In the genomic region with DNA sequence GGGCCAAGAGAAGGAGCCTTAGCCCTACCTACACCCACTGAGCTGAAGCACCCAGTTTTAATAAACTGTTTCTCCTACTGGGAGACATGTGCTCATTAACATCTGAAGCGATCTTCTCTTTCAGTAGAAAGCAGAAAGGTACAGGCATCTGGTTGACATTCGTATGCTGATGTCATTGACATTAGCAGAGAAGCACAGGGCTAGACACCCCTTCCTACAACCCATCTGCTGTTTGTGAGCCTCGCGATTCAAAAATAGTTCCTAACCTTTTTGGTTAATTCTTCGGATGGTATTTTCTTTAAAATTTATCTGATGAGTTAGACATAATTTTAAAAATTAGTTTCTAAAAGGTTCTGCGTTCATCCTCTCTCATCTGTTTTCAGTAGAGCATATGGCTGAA, we compare ENCODE assay signal across 13 mouse cellular contexts.
"Had no signal": no experiment of that assay in that cellular context is flagged by ENCODE, and none has a peak within 500 bp of the region (broad histone marks: within the 10 kb centered on the region; RNA-seq: fewer than 3 reads in every experiment).

No protein-coding gene starts in this region.

- DNase-seq: gastrocnemius, postnatal 14 days; gastrocnemius, postnatal 36 days; heart, adult 18-20 months; heart, postnatal 10 days; heart, postnatal 36 days; kidney, adult 11 months; kidney, adult 2 months; kidney, adult 9 months; kidney, postnatal 14 days; kidney, postnatal 36 days; liver; liver, embryonic 13.5 days; liver, postnatal 0 days had no signal
